Mouse (Mus musculus): Measurements from ENCODE around the gene Stpg2. TPM values are rescaled to one million over a fixed set of nuclear protein-coding genes. Genes with fewer than 3 reads are reported as not detected.

Gene Stpg2
- total RNA-seq (2023) = under 1 TPM; 0.26 to 0.27 TPM

DNA sequence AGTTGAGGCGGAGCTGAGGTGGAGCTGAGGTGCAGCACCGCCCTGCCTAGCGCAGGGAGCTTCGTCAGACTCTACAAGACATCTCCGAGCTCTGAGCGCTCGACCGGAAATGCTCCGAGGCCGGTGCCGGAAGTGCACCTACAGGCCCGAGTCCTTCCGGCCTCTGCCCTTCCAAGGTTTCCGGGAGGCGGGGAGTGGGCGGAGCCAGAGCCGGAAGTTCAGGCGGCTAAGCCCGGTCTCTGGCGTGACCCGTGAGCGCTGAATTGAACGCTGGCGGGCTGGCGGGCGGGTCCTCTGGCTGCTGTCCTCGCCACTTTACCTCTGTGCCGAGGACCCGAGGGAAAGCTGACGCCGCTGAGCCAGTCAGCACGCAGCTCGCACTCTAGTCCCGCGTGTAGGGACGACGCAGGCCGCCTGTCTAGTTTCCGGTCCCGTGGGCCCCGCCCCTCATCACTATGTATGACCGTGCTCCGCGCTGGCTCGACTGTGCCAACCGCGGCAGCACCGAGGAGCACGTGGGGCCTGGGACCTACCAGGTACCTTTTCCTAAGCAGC, at the start of gene Stpg2:
TSS of gene Stpg2 (plus strand) at position 251 of the 555 bp plus-strand sequence.

Other genes with a start within 250 kb of the Stpg2 start
- 10 to 100 TPM; 77.0 to 81.7 TPM for gene Rap1gds1, start 130.5 kb upstream of the Stpg2 start, total RNA-seq (2023)

All from B cell, adult 67 days (primary cell).